Mouse (Mus musculus): ENCODE results near the gene Cd180.

GRCm38 (mm10) chr13:102695121-102695905 lies 2.0 kb downstream of the Cd180 start:
- TF ChIP-seq CTCF (conservative IDR thresholded peaks at IDR 0.05; ENCODE audit: low read length) (no peak), POU5F1 (IDR thresholded peaks at IDR 0.05; ENCODE audit: borderline replicate concordance, low read length) (no peak), NANOG (IDR thresholded peaks at IDR 0.05; ENCODE audit: borderline replicate concordance, low read length) (no peak)

Data from E14TG2a.4 (cell line).